Mouse (Mus musculus) forebrain, embryonic 14.5 days (tissue): ENCODE results near the gene Spata17. TPM values are rescaled to one million over a fixed set of nuclear protein-coding genes. Genes with fewer than 3 reads are reported as not detected.

Source experiments
- ATAC-seq: fragments of 200-750 bp; cut with Nextera tagmentation; 2 replicates; pipeline ENCODE4 v1.8.0; 2017; ENCODE audit warnings: mild to moderate bottlenecking, moderate library complexity
- DNase-seq: peaks from one replicate; pipeline ENCODE4 v3.0.0-alpha.2; 2015; ENCODE audit warnings: low spot score
- H3K27ac ChIP-seq: fragments of 300-500 bp; sonication (generic); 2 replicates; pipeline ENCODE4 v1.5.1; 2014; ENCODE audit warnings: low read depth, mild to moderate bottlenecking, control low read depth, low read length, moderate library complexity
- H3K27me3 ChIP-seq: fragments of 300-500 bp; sonication (generic); replicated peaks from 2 replicates; pipeline ENCODE4 v1.6.1; 2014; ENCODE audit warnings: low read length, control low read depth, mixed read lengths; ENCODE audit not compliant: control insufficient read depth, insufficient read depth
- H3K36me3 ChIP-seq: fragments of 300-500 bp; sonication (generic); 2 replicates; pipeline ENCODE4 v1.6.1; 2014; ENCODE audit warnings: low read length, control low read depth; ENCODE audit not compliant: control insufficient read depth, insufficient read depth
- H3K4me1 ChIP-seq: fragments of 300-500 bp; sonication (generic); 2 replicates; pipeline ENCODE4 v1.6.1; 2014; ENCODE audit warnings: antibody characterized with exemption, low read length, control low read depth; ENCODE audit not compliant: control insufficient read depth, insufficient read depth
- H3K4me2 ChIP-seq: fragments of 300-500 bp; sonication (generic); 2 replicates; pipeline ENCODE4 v1.6.1; 2014; ENCODE audit warnings: mild to moderate bottlenecking, control low read depth, low read length
- H3K4me3 ChIP-seq: fragments of 300-500 bp; sonication (generic); 2 replicates; pipeline ENCODE4 v1.5.1; 2014; ENCODE audit warnings: low read depth, low read length, control low read depth
- H3K9ac ChIP-seq: fragments of 300-500 bp; sonication (generic); 2 replicates; pipeline ENCODE4 v1.6.1; 2014; ENCODE audit warnings: mild to moderate bottlenecking, low read length, control low read depth, moderate library complexity
- H3K9me3 ChIP-seq: fragments of 300-500 bp; sonication (generic); replicated peaks from 2 replicates; pipeline ENCODE4 v1.6.1; 2016; ENCODE audit warnings: low read length, control low read depth, mixed read lengths; ENCODE audit not compliant: control insufficient read depth
- WGBS: fragments of 180-500 bp; shearing (Covaris S2); extraction: QIAGEN DNeasy Blood & Tissue Kit; methylation state at CpG from one replicate; pipeline ENCODE4 v1.1.7; 2014; 5-methylcytosine and 5-hydroxymethylcytosine counted together
- polyA plus RNA-seq: library from polyadenylated mRNA; unstranded; fragments of >200 nt; fragmentation: Nextera tagmentation; extraction: Ambion mirVana; gene quantifications from 2 replicates; pipeline ENCODE4 v1.2.1, GENCODE M21; 2014

Spata17 gene
- polyA plus RNA-seq, 1 experiment from 2014 or later: 0.79 TPM

GRCm38 (mm10) chr1:187210736-187211135 is 4.5 kb downstream of the Spata17 start:
- 93% methylated on average over 4 of the region's 4 CpGs for WGBS
- Histone ChIP-seq H3K4me1 (no peaks in the 10 kb centered on the region; the same call in 1 of the 2 replicates), H3K36me3 (no peaks in the 10 kb centered on the region), H3K4me3 (no peak overlapping the region), H3K9me3 (no peaks in the 10 kb centered on the region), H3K27ac (no peak overlapping the region), H3K9ac (no peak overlapping the region), H3K27me3 (no peaks in the 10 kb centered on the region), H3K4me2 (no peak overlapping the region)
- DNase-seq (no peak), ATAC-seq (no peak)

DNA sequence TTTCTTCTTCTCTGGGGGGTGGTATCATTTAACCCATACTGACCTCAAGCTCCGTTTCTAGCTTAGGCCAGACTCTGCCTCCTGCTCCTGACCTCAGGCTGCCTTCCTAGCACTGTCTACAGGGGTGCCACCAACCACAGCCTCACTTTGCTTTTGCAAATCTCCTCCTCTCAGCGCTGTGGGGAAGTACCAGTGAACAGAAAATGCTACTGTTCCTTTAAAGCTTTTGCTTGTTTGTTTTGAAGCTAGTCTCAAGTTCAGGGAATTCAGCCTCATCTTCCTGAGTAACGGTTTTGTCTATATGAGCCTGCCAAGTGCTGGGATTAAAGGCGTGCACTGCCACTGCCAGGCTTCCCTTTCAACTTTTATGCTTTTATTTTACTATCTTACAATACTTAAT is 5.8 kb downstream of the Spata17 start:
- WGBS: 54% methylated on average over 4 of the region's 4 CpGs

GRCm38 (mm10) chr1:187205506-187205905 is 9.8 kb downstream of the Spata17 start:
- H3K4me2 ChIP-seq: no peak overlapping the region
- WGBS: 78% methylated on average over 6 of the region's 6 CpGs
- H3K9ac ChIP-seq: no peak overlapping the region
- H3K27ac ChIP-seq: no peak overlapping the region
- H3K4me1 ChIP-seq: no peaks in the 10 kb centered on the region
- no peaks in the 10 kb centered on the region for H3K36me3 ChIP-seq
- ATAC-seq (no peak), DNase-seq (no peak)
- no peaks in the 10 kb centered on the region for H3K9me3 ChIP-seq
- H3K27me3 ChIP-seq: no peaks in the 10 kb centered on the region
- no peak overlapping the region for H3K4me3 ChIP-seq

More for the DNA sequence above, 5.8 kb downstream of the Spata17 start:
- DNase-seq: no peak
- H3K4me3 ChIP-seq: no peak overlapping the region
- H3K9me3 ChIP-seq: no peaks in the 10 kb centered on the region
- no peaks in the 10 kb centered on the region for H3K4me1 ChIP-seq
- no peak overlapping the region for H3K4me2 ChIP-seq
- H3K27ac ChIP-seq: no peak overlapping the region
- ATAC-seq: no peak
- no peaks in the 10 kb centered on the region for H3K27me3 ChIP-seq
- no peaks in the 10 kb centered on the region for H3K36me3 ChIP-seq
- no peak overlapping the region for H3K9ac ChIP-seq

DNA sequence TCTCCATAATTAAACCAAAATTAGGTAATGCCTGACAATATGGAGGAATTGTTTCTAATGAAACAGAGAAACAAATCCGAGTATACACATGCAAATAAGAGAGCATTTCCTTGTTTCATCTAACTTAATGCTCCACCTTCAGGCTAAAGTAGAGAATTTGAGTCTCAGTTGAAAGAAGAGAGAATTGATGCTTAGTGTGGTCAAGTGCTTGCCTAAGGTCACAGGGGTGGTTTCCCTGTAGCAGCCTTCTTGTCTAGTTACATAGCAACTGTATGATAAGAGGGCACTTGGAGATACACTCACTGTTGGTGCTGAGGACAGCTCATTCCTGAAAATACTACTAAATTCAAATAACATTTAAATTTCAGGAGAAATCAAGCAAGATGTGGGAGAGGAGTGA is 36.7 kb downstream of the Spata17 start:
- 55% methylated on average over 1 of the region's 1 CpGs for WGBS
- DNase-seq (no peak), ATAC-seq (no peak)
- no peaks in the 10 kb centered on the region for H3K9me3 ChIP-seq
- no peaks in the 10 kb centered on the region for H3K4me1 ChIP-seq
- no peak overlapping the region for H3K27ac ChIP-seq
- no peak overlapping the region for H3K9ac ChIP-seq
- no peaks in the 10 kb centered on the region for H3K36me3 ChIP-seq
- H3K27me3 ChIP-seq: no peaks in the 10 kb centered on the region
- no peak overlapping the region for H3K4me2 ChIP-seq
- no peak overlapping the region for H3K4me3 ChIP-seq

GRCm38 (mm10) chr1:187175991-187176390 is 39.3 kb downstream of the Spata17 start:
- no peak overlapping the region for H3K4me2 ChIP-seq
- no peak overlapping the region for H3K9ac ChIP-seq
- no peaks in the 10 kb centered on the region for H3K4me1 ChIP-seq
- no peak overlapping the region for H3K4me3 ChIP-seq
- WGBS: 100% methylated on average over 1 of the region's 1 CpGs
- no peaks in the 10 kb centered on the region for H3K36me3 ChIP-seq
- no peaks in the 10 kb centered on the region for H3K9me3 ChIP-seq
- no peaks in the 10 kb centered on the region for H3K27me3 ChIP-seq
- no peak for ATAC-seq
- DNase-seq: no peak
- no peak overlapping the region for H3K27ac ChIP-seq

DNA sequence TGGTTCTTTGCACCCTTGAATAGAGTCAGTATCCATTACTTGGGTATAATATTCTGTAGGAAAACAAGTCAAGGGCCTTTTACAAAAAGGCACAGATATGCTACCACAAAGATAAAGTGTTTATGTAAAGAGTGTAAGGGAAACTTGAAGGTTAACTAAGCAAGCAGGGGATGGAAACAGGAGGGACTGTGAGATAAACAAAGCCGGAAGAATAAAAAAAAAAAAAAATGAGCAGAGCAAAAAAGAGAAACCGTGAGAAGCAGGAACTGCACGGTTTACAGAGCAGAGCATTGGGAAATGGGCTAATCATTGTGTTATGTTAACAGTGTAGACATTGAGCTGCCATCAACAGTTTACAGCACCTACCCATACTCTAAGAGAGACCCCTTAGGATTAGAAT is 44.9 kb downstream of the Spata17 start:
- H3K27ac ChIP-seq: no peak overlapping the region
- H3K36me3 ChIP-seq: no peaks in the 10 kb centered on the region
- no peak for DNase-seq
- no peak overlapping the region for H3K4me3 ChIP-seq
- no peak for ATAC-seq
- H3K9me3 ChIP-seq: no peaks in the 10 kb centered on the region; the same call in 1 of the 2 replicates
- H3K9ac ChIP-seq: no peak overlapping the region
- H3K4me2 ChIP-seq: no peak overlapping the region
- 83% methylated on average over 3 of the region's 3 CpGs for WGBS
- H3K4me1 ChIP-seq: no peaks in the 10 kb centered on the region
- no peaks in the 10 kb centered on the region for H3K27me3 ChIP-seq

DNA sequence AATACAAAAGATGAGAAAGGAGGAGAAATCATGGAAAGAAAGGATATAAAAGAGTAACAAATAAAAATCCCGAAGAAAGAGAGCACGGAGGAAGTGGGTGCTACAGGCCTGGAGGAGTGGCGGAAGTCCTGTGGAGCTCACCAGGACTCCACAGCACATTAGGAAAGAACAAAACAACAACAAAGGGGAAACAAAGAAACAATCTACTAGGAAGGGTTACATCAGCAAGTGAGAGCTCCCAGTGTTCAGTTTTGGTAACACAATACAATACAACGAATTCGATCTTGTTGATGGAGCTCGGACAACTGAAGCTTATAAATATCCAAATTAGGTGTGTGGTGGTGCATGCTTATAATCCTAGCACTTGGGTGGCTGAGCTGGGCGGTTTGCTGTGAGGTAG is 45.6 kb downstream of the Spata17 start:
- Histone ChIP-seq H3K9ac (no peak overlapping the region), H3K27me3 (no peaks in the 10 kb centered on the region), H3K9me3 (no peaks in the 10 kb centered on the region; the same call in 1 of the 2 replicates), H3K4me3 (no peak overlapping the region), H3K4me1 (no peaks in the 10 kb centered on the region), H3K36me3 (no peaks in the 10 kb centered on the region), H3K27ac (no peak overlapping the region), H3K4me2 (no peak overlapping the region)
- 58% methylated on average over 7 of the region's 7 CpGs for WGBS
- ATAC-seq (no peak), DNase-seq (no peak)

- ATAC-seq: no peak
Observed at GRCm38 (mm10) chr1:187163571-187163970, 51.7 kb downstream of the Spata17 start.

DNA sequence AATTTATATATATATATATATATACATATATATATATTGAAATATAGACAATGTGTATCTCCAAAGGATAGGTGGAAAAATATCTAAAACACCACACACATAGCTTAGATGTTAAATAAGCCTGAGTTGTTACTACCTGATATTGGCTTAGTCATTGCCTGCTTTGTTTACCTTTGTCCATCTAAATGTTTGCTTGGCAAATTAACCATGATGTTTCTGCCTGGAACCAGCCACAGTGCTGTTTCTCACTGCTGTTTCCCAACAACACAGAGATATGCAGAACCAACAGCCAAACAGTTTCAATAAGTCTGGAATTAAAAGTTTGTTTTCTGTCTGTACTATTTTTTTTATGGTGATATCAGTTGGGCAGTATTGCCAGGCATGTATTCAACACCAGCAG is 59.6 kb downstream of the Spata17 start:
- Histone ChIP-seq H3K4me1 (no peaks in the 10 kb centered on the region), H3K4me2 (no peak overlapping the region), H3K4me3 (no peak overlapping the region), H3K9me3 (no peaks in the 10 kb centered on the region), H3K27me3 (no peaks in the 10 kb centered on the region), H3K36me3 (no peaks in the 10 kb centered on the region), H3K27ac (no peak overlapping the region), H3K9ac (no peak overlapping the region)
- ATAC-seq (no peak), DNase-seq (no peak)

More at GRCm38 (mm10) chr1:187163571-187163970, 51.7 kb downstream of the Spata17 start:
- no peaks in the 10 kb centered on the region for H3K4me1 ChIP-seq
- no peak overlapping the region for H3K4me2 ChIP-seq
- H3K9ac ChIP-seq: no peak overlapping the region
- no peak overlapping the region for H3K4me3 ChIP-seq
- H3K9me3 ChIP-seq: no peaks in the 10 kb centered on the region; the same call in 1 of the 2 replicates
- DNase-seq: no peak
- H3K27ac ChIP-seq: no peak overlapping the region
- no peaks in the 10 kb centered on the region for H3K36me3 ChIP-seq
- no peaks in the 10 kb centered on the region for H3K27me3 ChIP-seq
